Mouse (Mus musculus): ENCODE measurements at regions not wholly inside any gene's neighbourhood (a gene's known extent, or its start where the extent isn't known, plus 50 kb on each side); places are given as distances from the start of the nearest gene placed in this dataset.

DNA sequence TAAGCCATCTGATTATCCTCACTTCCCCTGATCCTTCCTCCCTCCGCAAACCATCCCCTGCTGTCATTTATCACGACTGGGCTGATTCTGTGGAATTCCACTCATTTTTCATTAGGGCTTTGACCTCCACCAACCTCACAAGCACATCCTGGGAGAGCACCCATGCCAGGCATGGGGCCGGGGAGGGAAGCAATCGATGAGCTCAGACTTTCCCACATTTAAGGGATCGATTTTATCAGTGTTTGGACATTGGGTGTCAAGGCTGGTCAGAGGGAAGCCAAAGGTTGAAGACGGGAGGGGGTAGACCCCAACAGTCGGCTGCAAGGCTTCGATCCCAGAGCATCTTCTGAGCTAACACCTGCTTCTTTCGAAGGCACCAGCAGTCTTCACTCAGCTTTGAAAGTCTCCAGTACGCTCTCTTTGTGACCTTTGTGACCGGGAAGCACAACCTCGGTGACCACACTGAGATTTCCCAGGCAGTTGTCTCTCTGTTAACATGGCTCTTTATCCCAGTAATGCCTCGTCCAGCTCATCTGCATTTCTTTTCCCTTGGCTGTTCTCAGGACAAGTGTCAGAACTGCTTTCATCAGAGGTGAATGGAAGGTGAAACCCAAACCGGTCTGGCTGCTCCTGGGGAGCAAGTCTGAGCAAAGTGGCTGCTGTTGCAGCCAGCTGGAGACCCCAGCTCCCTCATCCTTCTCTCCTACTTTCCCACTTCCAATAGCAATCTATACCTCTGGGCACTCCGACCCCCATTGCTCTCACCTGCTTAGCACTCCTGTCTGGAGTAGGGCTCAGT, 53.7 kb upstream of the Sox9 start:
- no peak for DNase-seq (ENCODE audit: low spot score)

All from c-Kit-positive CD71-positive TER-119-positive erythroid progenitor cells, embryonic 14.5 days (primary cell).